Mouse (Mus musculus) frontal cortex, postnatal 14 days (tissue): ENCODE measurements around the gene Pop5.

Experiments
- DNase-seq, 2 experiments: peaks; one replicate each; pipeline ENCODE4 v3.0.0; 2022; ENCODE audit warnings: low spot score in 2 of 2

Gene Pop5

DNA sequence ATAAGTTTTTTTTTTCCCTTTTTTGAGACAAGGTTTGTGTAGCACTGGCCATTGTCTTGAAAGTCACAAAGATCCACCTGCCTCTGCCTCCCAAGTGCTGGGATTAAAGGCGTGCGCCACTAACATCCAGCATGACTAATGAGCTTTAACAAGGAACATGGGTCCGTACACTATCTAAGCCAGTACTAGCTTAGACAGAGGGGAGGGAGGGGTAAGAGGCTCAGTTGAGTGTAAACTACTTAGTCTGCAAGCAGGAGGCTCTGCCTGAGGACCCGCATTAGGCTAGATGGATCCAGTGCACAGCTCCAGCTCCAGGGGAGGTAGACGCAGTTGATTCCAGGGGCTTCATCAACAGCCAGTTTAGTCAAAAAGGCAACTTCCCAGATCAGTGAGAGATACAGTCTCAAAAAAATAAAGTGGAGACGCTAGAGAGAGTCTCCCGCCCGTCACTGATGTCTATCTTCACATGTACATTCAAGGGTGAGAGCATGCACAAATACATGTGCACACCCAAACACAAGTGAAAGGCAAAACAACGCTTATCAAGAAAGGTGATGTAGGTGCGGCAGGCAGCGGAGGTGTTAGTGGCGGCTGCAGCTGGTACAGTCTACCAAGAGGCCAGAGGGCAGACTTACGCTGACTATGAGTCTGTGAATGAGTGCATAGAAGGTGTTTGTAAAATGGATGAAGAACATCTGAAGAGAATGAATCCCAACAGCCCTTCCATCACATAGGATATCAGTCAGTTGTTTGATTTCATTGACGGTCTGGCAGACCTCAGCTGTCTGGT is 27.1 kb downstream of the Pop5 start:
- no peak for DNase-seq

DNA sequence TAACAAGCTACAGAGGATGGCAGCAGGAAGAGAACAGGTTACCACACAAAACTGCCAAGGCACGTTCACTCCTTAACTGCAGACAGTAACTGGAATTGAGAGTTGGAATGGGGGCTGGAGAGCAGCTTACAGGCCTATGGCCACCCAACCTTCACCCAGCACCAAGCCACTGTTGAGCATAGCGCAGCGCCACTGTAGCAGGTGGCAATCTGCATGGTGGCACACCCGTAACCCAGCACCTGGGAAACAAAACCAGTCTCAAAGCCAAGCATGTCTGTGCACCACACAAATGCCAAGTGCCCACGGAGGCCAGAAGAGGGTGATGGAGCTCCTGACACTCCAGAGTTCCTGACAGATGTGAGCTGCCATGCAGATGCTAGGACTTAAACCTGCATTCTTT is 30.7 kb downstream of the Pop5 start:
- no peak for DNase-seq

DNA sequence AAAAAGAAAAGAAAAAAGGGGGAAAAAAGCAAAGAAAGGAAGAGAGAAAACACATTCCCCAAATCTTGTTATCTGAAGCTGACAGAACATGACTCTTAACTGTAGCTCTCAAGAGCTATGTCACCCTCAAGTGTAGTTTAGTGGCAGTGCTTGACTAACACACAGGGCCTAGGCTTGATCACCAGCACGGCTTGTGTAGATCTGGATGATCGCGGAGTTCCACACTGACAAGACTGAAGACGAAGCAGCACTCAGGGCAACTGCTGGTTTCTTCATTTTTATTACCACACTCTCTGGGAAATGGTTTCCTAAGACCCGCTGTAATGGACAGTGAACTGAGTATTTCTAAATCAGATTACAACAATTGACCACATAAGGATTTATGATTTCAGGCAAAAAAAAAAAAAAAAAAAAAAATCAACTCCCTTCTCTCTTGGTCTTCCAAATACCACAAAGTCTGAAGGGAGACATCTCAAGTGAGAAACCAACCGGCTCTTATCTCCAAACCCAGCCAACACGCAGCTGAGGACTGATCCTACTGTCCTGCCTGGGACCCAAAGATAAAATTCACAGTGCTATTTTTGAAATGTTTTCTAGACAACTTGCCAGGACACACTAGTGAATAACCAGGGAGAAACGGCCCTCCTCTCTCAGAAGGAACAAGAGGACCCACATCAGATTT is 31.3 kb downstream of the Pop5 start:
- no peak for DNase-seq

DNA sequence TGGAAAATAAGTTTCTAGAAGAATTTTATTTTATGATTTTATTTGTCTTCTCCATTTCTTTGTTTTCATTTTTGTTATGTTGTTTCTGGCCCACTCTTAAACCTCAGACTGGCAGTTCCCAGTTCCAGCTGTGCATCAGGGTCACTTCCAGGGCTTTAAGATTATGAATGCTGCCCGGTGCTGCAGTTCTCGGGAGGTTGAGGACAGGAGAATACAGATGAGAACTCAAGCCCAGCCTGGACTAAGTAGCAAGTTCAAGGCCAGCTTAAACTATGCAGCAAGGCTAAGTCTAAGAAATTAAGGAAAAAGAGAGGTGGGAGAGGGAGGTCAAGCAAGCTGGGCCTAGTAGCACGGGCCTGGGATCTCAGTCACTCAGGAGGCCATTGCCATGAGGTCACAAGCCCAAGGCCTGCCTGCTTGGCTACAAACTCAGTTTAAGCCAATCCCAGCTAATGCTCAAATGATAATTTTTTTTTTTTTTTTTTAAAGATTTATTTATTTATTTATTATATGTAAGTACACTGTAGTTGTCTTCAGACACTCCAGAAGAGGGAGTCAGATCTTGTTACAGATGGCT is 31.9 kb downstream of the Pop5 start:
- DNase-seq, result no peak

DNA sequence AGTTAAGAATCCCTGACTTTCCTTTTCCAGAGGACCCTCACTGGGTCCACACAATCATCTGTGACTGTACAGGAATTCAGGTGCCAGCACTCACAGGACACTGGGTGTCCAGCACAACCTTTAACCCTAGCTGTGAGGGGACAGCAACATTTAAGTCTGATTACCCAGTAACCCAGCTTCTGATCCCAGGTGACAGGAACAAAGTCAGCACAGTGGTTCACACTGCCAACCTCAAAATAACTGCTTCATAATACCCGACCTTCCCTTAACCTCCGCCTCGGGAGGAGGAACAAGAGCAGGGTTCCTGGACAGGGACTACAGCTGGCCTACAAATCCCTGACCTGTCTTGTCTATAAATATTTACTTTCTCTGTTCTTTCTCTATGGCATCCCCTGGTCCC is 32.6 kb downstream of the Pop5 start:
- no peak for DNase-seq

DNA sequence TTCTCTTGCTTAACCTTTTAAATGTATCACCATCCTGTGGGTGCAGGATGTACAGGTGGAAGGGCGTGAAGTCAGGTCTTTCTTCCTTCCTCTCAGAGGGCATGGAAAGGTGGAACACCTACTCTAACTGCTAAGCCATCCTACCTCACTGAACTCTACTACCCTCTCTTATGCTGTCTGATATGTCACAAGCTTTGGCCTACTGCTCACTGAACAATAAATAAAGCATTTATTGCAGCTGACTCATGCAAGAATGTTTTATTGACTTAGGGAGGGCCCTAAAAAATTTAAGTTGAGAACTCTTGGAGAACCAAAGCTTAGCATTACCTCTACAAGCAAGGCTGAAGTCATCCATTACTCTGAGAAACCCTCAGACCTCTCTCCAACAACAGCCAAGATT is 34.3 kb downstream of the Pop5 start:
- DNase-seq, result no peak

DNA sequence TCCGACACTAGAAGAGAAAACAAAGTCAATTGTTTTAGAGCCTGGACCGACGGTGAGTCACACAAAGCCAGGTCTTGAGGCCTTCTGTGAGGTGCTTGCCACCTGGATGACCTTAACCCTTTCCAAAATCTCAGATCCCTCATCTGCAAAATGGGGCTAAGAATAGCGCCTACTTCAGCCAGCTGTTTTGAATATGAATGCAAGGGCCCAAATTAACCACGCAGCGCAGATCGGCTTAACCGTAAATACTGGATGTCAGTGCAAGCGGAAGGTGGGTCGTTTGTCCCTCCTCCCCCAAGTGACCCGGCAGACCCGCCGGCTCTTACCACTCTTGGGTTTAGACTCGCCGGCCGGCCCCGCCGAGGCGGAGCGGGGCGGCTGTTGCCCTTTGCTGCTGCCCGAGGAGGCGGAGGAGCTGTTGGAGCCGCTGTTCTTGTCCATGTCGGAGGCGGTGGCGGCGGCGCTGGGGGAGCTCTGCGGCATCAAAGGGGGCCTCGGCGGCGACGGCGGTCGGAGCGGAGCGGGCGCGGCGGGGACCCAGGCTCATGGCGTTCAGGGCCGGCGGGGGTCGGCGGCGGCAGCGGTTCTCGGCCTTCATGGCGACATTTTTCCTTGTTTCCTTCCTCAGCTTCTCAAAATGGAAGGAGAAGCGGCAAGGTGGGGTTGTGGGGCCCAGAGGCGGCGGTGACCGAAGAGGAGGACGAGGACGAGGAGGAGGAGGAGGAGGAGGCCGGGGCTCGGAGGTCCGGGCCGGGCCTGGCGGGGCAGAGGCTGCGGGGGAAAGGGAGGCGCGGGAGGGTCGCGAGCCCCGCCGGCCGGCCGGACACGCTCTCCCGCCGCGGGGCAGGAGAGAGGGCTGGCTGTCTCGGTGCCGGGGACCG is 36.5 kb downstream of the Pop5 start:
- peak in 1 of 2 experiments; percentile 28 for DNase-seq

DNA sequence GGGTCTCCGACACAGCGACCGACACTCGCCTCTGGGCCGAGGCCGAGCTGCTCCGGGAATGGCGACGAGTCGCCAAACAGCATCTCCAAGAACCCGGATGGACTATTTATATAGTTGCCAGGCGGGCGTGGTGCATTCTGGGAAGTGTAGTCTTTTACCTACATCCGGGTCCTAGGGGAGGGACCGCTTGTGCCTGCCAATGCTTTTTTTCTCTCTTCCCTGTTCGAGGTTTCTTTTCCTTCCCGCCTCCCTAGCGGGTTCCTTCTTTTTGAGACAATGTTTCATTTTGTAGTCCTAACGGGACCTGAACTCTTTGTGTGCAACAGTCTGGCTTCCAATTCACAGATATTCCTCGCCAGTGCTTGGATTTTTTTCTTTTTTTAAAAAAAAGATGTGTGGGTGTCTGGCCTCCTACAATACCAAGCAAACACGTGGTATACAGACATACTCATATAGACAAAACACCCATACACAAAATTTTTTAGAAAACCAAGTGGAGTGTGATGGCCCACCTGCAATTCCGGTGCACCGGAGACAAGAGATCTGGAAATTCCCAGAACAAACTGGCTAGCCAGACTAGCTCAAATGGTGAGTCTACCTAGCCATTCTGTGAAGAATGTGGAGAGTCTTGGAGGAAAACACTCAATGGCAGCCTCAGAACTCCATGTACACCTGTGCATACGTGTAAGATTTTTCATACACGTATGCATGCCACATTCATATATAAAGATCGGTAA is 37.3 kb downstream of the Pop5 start, which contains the start of gene Rnf10:
Gene Rnf10 (minus strand): TSS at position 87 of the 737 bp plus-strand sequence.
- peak; percentile 97 to 99 for DNase-seq

DNA sequence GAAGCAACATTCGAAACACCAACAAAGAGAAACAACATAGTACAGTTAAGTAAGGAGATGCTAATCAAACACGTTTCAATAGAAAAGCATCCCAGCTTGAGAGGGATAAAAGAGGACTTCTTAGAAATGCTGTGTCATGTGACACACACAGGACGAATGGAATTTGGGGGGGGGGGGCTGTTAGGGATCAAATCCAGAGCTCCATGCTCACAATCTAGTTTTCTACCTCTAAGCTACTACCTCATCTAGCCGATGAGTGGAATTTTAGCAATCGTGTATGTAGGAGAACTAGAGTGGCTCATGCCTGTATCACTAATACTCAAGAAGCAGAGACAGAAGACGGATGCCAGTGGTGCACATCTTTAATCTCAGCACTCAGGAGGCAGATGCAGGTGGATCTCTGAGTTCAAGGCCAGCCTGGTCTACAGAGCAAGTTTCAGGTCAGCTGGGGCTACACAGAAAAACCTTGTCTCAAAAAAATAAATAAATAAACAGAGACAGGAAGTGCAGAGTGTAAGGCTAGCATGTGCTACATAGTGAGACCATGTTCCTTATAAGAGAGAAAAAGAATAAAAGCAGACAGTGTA is 38.0 kb downstream of the Pop5 start:
- DNase-seq, result no peak

DNA sequence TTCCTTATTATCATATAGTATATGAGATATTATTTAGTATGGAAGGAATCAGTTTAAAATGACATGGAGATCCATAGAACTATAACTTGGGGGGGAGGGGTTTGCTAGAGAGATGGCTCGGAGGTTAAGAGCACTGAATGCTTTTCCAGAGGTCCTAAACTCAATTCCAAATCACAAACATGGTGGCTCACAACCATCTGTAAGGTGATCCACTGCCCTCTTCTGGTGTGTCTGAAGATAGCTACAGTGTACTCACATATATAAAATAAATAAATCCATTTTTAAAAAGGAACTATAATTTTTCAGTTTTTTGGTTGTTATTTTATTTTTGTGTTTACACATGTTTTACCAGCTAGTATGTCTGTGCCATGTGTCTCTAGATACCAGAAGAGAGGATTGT is 38.7 kb downstream of the Pop5 start:
- DNase-seq, result no peak

DNA sequence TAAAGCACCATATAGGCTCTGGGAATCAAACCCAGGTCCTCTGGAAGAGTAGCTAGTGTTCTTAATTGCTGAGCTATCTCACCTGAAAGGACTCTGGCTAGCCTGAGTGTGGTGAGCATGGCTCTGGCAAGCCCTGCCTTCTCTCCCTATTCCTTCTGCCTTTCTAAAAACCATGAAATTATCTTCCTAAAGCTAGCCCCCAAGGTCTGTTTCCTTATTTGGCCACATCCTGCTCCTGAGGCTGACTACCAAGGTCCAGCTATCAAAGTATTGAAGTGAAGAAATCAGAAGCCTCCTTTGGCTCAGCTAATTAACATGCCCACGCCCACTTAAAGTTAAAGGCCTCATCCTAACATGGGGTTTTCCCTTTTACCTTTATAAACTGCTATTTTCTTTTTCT is 39.1 kb downstream of the Pop5 start:
- no peak for DNase-seq

DNA sequence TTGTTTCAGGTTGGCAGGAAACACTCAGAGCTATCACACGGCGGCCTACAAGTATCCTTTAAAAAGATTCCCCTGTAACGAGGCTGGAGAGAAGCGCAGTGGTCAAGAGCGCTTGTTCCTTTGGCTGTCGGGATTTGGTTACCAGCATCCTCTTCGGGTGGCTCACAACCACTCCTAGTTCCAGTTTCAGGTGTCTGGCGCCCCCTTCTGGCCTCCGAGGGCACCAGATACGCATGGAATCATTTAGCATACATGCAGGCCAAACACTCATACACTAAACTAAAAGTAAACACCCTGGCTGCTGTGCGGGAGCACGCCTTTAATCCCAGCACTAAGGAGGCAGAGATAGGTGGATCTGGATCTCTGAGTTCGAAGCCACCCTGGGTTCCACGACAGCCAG is 40.4 kb downstream of the Pop5 start:
- DNase-seq, result no peak

DNA sequence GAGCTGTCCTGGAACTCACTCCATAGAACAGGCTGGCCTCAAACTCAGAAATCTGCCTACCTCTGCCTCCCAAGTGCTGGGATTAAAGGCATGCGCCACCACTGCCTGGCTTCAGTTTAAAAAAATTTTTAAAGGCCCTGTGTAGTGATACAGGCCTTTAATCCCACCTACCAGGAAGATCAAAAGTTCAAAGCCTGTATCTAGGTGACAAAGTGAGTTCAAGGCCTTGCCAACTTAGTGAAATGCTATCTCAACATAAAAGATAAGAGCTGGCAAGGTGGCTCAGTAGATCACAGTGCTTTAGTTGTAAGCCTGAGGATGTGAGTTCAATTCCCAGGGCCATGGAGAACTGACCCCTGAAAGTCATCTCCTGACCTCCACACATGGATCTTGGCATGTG is 42.4 kb downstream of the Pop5 start:
- no peak for DNase-seq

DNA sequence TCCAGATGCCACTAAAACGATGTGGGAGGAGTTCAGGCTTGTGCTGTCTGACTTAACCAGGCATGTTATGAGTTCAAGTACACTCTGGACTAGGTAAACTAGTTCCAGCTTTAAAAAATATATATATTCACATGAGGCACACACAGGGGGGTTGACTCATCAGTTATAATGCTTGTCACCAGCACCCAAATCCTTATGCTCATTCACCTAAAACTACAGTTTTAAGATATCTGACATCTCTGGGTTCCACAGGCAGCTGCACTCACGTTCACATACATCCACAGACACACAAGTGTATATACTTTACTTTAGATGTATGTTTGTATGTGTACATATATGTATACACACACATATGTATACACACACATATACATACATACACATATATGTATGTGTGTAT is 43.1 kb downstream of the Pop5 start:
- DNase-seq, result no peak

DNA sequence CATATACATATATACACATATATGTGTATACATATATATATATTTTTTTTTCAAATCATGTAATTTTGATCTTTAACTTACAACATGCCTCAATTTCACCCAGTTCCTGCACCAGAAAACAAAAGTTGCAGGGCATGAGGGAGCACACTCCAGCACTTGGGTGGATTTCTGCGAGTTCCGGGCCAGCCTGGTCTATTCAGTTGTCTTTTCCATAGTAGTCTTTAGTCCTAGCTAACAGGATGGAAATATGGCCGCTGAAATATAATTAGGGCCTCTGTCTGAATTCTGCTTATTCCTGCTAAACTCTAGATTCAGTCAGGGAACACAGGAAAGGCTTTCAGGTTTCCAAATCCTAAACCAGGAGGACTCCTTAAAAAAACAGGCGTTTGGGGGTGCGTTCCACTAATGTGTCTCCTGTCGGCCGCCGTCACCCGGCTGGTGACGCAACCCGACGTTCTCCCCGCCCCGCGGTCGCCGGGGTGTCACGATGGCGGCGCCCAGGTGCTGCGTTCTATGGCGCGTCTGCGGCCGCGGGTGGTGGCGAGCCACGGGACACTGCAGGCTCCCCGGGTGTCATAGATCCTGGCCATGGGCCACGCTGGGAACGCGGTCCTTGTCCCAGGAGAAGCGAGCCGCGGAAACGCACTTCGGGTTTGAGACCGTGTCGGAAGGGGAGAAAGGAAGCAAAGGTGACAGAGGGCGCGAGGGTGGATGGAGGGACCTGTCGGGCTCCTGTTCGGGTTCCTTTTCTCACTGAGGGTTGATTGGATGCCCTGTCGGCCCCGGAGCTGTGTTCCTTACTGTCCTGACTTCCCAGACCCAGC is 43.8 kb downstream of the Pop5 start, which contains the start of gene Coq5:
Gene Coq5 (plus strand): TSS at position 441 of the 824 bp plus-strand sequence.
- peak; percentile 70 to 78 for DNase-seq

DNA sequence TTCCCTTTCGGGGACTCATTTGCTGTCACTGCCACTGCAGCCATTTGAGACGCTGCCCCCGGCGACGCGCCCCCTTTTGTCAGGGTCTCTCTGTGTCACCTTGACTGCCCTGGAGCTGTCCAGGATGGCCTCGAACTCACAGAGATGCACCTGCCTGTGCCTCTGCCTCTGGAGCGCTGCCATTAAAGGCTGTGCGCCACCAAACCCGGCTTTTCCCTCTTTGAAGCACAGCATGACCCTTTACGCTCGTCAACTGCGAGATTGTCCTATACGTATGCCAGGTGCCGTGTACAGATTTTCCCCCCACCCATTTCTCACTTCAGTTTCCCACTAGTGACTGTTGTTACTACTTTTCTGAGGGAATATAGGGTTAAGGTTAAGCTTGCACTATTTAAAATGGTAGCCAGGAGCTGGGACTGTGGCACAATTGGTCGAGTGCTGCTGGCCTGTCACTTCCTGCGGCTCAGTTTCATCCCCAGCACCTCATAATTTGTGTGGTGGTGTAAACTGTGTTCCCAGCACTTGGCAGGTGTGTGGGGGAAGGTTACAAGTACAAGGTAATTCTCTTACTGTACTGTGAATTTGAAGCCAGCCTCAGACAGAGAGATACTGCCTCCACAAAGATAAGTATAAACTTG is 44.5 kb downstream of the Pop5 start:
- DNase-seq, result no peak

DNA sequence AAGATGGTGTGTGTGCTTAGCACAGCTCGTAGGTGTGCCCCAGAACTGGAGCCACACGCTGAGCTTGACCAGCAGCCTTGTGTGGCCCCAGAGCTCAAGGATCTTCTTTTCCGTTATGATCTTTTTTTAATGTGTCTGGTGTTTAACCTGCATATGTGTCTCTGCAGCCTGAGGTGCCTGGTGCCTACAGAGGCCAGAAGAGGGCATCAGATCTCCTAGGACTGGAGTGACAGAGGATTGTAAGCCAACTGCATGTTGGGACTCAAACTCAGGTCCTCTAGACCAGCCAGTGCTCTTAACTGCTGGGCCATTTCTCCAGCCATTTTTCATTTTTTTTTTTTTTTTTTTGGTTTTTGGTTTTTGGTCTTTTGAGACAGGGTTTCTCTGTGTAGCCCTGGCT is 49.1 kb downstream of the Pop5 start:
- DNase-seq, result no peak

DNA sequence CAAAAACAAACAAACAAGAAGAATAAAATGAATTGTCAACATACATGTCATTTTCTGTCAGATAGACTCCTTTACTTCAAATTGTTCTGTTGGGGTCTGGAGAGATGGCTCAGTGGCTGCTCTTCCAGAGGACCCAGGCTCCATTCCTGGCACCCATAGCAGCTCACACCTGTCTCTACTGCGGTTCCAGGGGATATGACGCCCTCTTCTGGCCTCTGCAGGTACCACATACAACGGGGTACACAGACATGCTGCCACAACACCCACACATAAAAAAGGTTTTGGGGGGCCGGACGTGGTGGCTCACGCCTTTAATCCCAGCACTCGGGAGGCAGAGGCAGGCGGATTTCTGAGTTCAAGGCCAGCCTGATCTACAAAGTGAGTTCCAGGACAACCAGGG is 58.5 kb downstream of the Pop5 start:
- DNase-seq, result no peak
